Mouse (Mus musculus) left cerebral cortex, postnatal 10 days (tissue): ENCODE data around the gene Zfp120. TPM values are rescaled to one million over a fixed set of nuclear protein-coding genes. Genes with fewer than 3 reads are reported as not detected.
A peak's percentile ranks its signal among the peaks of the same experiment; 100 is the strongest.
"Not testable (repeated sequence)": the region's sequence is repeated elsewhere in the genome, so short reads cannot be mapped to it uniquely, and the experiment has no call there.

Source experiments
- DNase-seq, 2 experiments: peaks; one replicate each; pipeline ENCODE4 v3.0.0; 2021 to 2022; ENCODE audit warnings: low spot score in 2 of 2, mixed read lengths in 1 of 2; ENCODE audit errors: extremely low spot score in 1 of 2
- intact Hi-C: fragments of 180-260 bp; cut with DNase I; formaldehyde crosslinking; loops from one replicate; pipeline ENCODE4 v1.15.1; 2025
- total RNA-seq, 2 experiments: library from RNA; stranded (reverse); gene quantifications; 2 replicates each; pipeline ENCODE4 v1.2.3; 2021

Zfp120 gene
- total RNA-seq: 1 to 10 TPM; 8.3 to 8.5 TPM

DNA sequence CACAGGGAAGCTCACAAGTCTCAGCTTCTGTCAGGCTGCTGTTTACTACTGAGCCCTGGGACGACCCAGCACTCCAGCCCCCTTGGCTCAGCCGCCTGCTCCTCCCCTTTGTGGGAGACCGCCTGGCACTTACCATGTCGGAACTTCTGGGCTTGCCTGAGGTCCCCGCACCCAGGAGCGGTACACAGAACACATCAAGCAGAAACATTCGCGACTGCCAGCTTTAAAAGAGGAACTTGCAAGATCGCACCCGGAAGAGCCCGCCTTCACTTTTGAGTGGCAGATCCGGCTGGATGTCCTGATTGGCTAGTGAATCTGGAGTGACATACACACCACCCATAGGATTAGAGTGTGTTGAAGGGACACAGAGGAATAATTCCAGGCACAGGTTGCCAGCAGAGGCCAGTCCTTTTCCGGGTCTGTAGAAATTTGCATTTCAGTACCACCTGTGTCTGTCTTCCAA lies at the start of gene Zfp120:
Gene Zfp120, minus strand, starts transcription at position 274 of the 463 bp plus-strand sequence.
- intact Hi-C loops: no loop called here

DNA sequence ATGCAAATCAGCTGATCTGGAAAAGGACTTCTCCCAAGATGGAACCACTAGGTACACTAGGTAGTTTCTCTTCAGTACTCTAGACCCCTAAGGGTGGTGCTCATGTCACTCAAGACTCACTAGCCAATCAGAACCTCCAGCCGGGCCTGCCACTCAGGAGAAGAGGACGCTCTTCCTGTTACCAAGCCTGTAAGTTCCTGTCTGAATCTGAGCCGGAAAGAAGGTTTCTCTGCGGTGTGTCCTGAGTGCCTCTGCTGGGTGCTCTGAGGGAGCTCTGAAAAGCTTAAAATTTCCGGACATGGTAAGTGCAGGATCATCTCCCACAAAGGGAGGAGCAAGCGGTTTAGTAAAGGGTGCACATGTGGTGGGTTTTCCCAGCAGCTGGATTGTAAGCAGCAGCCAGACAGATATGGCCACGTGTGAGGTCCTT lies 45.1 kb upstream of the Zfp120 start, which contains the start of gene Gm14139:
Gene Gm14139, plus strand, starts transcription at position 186 of the 430 bp plus-strand sequence.
- DNase-seq, intact Hi-C loops: not testable (repeated sequence)

More for the DNA sequence above, at the start of gene Zfp120:
- DNase-seq: peak; percentile 88 to 90

DNA sequence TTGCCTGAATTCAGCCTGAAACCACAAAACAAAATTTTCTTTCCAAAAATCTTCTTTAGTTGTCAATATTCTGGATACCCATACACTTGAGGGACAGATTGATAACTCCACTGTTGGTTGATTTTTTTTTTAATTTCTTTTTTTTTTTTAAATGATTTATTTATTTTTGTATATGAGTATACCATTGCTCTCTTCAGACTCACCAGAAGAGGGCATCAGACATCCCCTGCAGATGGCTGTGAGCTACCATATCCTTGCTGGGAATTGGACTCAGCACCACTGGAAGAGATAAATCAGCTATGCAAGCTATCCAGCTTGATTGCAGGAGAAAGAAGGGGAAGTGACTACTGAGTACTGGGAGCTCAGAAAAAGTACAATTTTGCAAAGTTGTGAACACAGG lies 44.5 kb upstream of the Zfp120 start:
- DNase-seq, intact Hi-C loops: not testable (repeated sequence)

DNA sequence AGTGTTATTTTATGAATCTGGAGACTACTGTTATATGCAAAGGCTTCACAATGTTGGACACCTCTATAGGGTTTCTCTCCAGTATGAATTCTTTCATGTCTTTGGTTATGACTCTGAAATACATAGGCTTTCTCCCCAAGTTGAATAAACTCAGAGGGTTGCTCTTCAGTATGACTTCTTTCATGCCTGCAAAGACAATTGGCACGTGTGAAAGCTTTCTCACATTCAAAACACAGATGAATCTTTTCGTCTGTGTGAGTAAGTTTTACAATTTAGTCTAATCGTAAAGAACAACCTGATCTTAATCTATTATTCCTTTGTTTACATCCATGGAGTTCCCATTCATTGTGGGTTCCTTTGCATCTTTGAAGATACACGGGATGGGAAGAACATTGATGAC lies 43.1 kb upstream of the Zfp120 start, which contains the start of gene Gm10770:
Gene Gm10770, minus strand, starts transcription at position 101 of the 400 bp plus-strand sequence.
- intact Hi-C loops, DNase-seq: not testable (repeated sequence)

DNA sequence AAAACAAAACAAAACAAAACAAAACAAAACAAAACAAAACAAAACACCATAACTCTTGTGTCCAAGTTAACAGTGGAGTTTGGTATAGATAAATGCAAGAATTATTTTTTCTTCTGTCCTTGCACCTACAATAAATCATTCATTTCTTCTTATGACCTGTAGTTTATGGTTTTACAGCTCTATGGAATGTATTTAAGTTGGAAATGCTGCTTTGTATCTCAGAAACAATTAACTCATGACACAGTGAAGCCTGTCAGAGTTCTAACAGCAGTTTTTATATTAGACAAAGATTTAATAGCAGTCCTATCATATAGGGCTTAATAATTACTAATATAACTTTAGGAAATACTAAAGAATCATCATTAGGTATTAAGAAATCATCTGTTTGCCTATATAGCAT lies 37.3 kb upstream of the Zfp120 start:
- DNase-seq: no peak
- intact Hi-C loops: no loop called here

DNA sequence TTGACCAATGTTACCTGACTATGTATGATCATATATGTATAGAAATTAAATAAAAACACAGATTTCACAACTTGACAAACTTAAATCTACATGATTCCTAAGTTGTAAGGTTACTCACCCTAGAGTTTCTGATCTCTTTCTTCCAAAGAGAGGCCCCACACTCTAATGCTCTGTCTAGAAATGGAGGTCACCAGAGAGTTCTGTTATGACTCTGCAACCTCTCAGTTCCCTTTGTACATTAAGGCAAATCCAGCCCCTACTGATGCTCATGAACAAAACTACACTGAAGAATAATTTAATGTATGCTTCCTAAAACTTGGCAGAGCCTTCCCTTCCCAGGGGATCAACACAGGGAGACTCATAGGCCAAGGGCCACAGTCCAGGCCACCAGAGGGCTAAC lies 30.2 kb upstream of the Zfp120 start:
- DNase-seq: no peak
- intact Hi-C loops: no loop called here

DNA sequence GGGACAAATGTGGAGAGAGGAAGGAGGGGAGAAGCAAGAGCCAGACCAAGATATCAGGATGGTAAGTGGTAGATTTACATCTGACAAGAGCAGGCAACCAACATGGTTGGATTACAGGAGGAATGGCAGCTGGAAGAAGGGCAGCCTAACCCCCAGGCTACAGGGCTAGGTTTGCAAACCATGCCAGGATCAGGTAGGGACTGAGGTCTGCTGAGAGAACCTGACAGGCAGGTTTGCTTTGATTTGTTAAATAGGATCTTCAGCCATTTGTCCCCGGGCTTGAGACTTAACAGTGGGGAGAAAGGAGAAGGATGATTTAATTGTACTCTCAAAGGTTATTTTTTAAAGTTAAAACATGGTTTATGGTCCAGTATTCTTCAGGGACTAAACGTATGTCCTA lies 3.7 kb downstream of the Zfp120 start:
- intact Hi-C loops: no loop called here
- DNase-seq: no peak

DNA sequence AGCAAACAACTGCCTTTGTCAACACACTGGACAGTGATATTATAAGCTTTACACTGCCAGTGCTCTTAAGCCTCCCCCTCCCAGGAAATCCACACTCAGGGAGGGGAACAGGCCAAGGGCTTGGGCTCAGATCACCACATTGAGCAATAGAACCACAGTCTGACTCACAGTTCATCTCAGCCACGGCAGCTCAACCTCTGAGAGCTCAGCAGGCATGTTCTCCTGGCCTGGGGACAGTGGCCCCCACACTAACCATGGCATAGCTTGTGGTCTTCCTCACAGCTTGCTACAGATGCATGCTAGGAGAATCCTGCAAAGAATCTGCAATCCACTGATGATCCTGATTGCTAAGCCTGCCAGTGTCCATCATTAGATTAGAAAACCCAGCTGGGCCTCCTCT lies 4.5 kb downstream of the Zfp120 start:
- intact Hi-C loops, DNase-seq: not testable (repeated sequence)

DNA sequence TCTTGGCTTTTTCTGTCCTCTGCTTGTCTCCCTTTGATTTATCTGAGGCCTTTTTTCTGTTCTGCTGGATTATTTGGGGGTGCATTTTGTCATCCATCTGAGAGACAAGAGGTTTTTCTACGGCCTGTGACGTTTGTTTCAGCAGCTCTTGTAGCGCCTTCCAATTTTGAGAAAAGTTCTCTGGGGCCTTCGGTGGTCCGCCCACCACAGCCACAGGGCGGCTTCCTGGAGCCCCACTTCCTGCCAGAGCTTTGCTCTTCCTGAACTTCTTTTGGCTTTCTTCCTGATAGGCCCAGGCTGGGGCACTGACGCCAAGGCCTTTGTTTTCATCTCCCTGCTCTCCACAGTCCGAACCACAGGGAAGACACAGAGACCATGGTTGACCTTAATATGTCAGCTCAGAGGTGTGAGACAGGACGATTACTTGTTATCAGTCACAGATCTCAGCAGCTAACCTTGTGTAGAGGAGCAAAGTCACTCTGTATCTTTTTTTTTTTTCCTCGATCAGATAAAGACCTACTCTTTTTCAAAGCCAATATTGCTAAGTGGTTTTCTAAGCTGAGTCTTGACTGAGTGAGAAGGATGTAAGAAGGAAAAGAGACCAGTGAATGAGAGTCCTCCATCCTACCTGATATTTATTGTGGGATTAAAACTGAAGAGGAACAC lies 25.1 kb downstream of the Zfp120 start:
- DNase-seq: no peak
- intact Hi-C loops: no loop called here

DNA sequence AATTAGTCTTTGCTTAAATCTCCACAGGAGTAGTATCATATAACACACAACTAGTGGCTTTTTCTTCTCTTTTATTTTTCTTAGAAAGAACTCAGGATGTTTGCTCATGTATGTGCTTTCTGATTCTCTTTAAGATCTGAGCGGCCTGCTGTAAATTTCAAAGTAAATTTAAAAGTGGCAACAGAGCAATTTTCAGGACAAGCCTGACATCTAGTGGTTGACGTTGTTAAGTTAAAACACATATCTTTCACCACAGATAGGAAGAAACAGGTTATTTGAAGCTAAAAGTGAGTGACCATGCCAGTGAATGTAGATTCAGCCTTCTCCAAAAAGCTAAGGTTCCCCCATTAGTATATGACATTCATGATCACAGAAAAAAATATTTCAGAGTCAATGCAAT lies 36.9 kb downstream of the Zfp120 start:
- DNase-seq: peak in 1 of 2 experiments; percentile 64
- intact Hi-C loops: loop anchor here (2.0 to 5.0 kb wide), 2 partner anchors 677 to 749 kb away; no protein-coding TSS in a partner anchor

Other genes starting within 250 kb of the Zfp120 start
- not detected for gene Gm10770, start 43.0 kb upstream of the Zfp120 start, total RNA-seq
- gene Gm14139, start 45.0 kb upstream of the Zfp120 start, total RNA-seq: not detected
- 10 to 100 TPM in 1 of 2 experiments, 1 to 10 TPM in 1; 9.0 to 11.1 TPM for gene Zfp937, start 81.4 kb upstream of the Zfp120 start, total RNA-seq
- gene Gm21994, start 118.9 kb upstream of the Zfp120 start, total RNA-seq: 1 to 10 TPM; 8.2 to 9.5 TPM
- gene Gm14124, start 120.8 kb upstream of the Zfp120 start, total RNA-seq: under 1 TPM; 0.28 to 0.30 TPM
- gene Gm10130, start 187.0 kb upstream of the Zfp120 start, total RNA-seq: 1 to 10 TPM; 2.6 to 2.7 TPM
- gene 3300002I08Rik, start 226.1 kb upstream of the Zfp120 start, total RNA-seq: 10 to 100 TPM in 1 of 2 experiments, 1 to 10 TPM in 1; 8.8 to 10.5 TPM